Mouse (Mus musculus) left cerebral cortex, postnatal 36 days (tissue): ENCODE results near the gene Rhox4a. TPM values are rescaled to one million over a fixed set of nuclear protein-coding genes. Genes with fewer than 3 reads are reported as not detected.
"Not testable (repeated sequence)": the region's sequence is repeated elsewhere in the genome, so short reads cannot be mapped to it uniquely, and the experiment has no call there.

Source experiments
- DNase-seq, 2 experiments: peaks; one replicate each; pipeline ENCODE4 v3.0.0; 2021 to 2022; ENCODE audit warnings: low spot score in 2 of 2, mixed read lengths in 1 of 2
- intact Hi-C: fragments of 180-260 bp; cut with DNase I; formaldehyde crosslinking; loops from one replicate; pipeline ENCODE4 v1.15.1; 2025
- total RNA-seq, 2 experiments: library from RNA; stranded (reverse); gene quantifications; 2 replicates each; pipeline ENCODE4 v1.2.3; 2021

Gene Rhox4a
- not detected for total RNA-seq

DNA sequence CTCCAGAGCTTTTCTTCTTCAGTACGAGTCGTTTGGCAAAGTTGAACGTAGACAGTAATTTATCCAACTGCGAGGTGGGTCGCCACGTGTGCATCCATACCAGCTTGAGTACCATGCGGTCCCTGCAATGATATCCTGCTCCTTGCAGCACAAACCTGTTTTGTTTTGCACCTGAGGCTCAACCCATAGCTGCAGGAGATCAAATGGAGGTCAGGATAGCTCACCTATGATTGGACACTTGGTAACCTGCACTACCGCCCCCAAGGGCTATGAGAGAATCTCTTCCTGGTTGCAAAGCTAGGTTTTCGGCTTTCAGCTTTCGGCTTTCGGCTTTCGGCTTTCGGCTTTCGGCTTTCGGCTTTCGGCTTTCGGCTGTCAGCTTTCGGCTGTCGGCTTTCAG, at the start of gene Rhox4a:
Gene Rhox4a (plus strand): TSS at position 301 of the 400 bp plus-strand sequence.
- DNase-seq, intact Hi-C loops: not testable (repeated sequence)

DNA sequence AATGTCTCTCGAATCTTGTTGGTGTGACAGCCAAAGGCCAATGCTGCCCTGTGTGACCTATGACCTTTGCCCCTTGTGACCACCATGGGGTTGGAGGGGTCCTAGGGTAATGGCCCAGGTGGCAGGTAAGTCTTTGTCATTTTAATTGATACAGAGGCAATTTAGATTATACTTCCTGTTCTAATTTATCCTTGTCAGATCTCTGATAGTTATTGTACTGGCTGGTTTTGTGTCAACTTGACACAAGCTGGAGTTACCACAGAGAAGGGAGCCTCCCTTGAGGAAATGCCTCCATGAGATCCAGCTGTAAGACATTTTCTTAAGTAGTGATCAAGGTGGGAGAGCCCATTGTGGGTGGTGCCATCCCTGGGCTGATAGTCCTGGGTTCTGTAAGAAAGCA, 43.0 kb upstream of the Rhox4a start, which contains the start of gene Rhox1:
Gene Rhox1 (minus strand): TSS at position 101 of the 400 bp plus-strand sequence.
- intact Hi-C loops, DNase-seq: not testable (repeated sequence)

DNA sequence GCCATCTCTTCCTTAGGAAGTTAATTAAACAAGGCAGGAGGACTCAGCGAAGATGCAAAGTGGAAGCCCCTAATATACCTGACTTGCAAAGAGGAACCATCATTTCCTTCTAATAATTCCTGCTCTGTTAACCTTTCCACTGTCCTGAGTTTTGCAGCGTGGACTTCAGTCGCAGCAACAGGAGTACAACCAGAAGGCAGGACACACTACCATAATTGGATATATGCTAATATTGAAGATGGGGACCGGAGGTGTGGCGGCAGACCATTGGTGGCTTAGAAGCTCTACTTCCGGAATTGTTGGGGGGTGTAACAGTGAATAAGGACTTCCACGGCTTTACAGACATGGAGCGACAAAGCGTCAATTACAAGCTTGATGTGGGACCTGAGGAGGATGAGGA, 20.5 kb upstream of the Rhox4a start, which contains the start of gene Rhox2a:
Gene Rhox2a (plus strand): TSS at position 301 of the 400 bp plus-strand sequence.
- DNase-seq, intact Hi-C loops: not testable (repeated sequence)

DNA sequence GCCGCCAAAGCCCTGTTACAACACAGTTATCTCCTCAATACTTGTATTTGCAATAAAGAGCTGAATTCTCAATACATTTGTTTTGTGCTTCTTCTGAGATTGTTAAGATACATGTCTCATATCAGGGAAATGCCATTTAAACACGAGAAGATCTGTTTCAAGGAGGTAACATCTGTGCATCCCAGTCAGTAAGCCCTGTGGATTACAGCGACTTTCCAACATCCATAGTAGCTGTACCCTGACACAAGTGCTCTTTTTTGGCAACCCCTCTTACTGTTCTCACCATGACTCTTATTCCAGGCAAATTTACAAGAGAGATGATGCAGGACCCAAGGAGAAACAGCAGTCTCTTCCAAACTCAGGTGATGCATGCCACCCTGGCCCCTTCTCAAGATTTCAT, 15.5 kb upstream of the Rhox4a start, which contains the start of gene Rhox3a:
Gene Rhox3a (plus strand): TSS at position 301 of the 400 bp plus-strand sequence.
- DNase-seq, intact Hi-C loops: not testable (repeated sequence)

Other genes starting within 250 kb of the Rhox4a start
- gene Sowahd, start 216.5 kb upstream of the Rhox4a start, total RNA-seq, result not detected
- 100 to 1,000 TPM; 236 to 243 TPM for gene Rpl39, start 179.9 kb upstream of the Rhox4a start, total RNA-seq
- 10 to 100 TPM; 12.8 to 21.5 TPM for gene Upf3b, start 155.0 kb upstream of the Rhox4a start, total RNA-seq
- gene Nkap, start 138.5 kb upstream of the Rhox4a start, total RNA-seq, result 10 to 100 TPM; 11.3 to 14.1 TPM
- gene Akap14, start 96.5 kb upstream of the Rhox4a start, total RNA-seq, result not detected
- gene Ndufa1, start 74.2 kb upstream of the Rhox4a start, total RNA-seq, result 100 to 1,000 TPM; 191 to 222 TPM
- gene Rnf113a1, start 74.1 kb upstream of the Rhox4a start, total RNA-seq, result 1 to 10 TPM; 7.5 to 7.6 TPM
- gene Gm9, start 54.3 kb upstream of the Rhox4a start, total RNA-seq, result not detected
- not detected for gene Rhox1, start 43.1 kb upstream of the Rhox4a start, total RNA-seq
- not detected for gene Rhox2a, start 20.4 kb upstream of the Rhox4a start, total RNA-seq
- gene Rhox3a, start 15.4 kb upstream of the Rhox4a start, total RNA-seq, result not detected
- gene Rhox3a2, start 114.7 kb downstream of the Rhox4a start, total RNA-seq, result not detected
- not detected for gene Rhox4a2, start 125.5 kb downstream of the Rhox4a start, total RNA-seq
- not detected for gene Rhox2b, start 146.7 kb downstream of the Rhox4a start, total RNA-seq
- not detected for gene Rhox4b, start 167.2 kb downstream of the Rhox4a start, total RNA-seq
- not detected for gene Rhox2c, start 188.3 kb downstream of the Rhox4a start, total RNA-seq
- gene Rhox3c, start 193.2 kb downstream of the Rhox4a start, total RNA-seq, result not detected
- not detected for gene Rhox4c, start 215.0 kb downstream of the Rhox4a start, total RNA-seq
- gene Rhox2d, start 228.1 kb downstream of the Rhox4a start, total RNA-seq, result not detected
- not detected for gene Rhox4d, start 249.0 kb downstream of the Rhox4a start, total RNA-seq